Comparison of ENCODE assay signal across 1 mouse cellular context in the genomic region with DNA sequence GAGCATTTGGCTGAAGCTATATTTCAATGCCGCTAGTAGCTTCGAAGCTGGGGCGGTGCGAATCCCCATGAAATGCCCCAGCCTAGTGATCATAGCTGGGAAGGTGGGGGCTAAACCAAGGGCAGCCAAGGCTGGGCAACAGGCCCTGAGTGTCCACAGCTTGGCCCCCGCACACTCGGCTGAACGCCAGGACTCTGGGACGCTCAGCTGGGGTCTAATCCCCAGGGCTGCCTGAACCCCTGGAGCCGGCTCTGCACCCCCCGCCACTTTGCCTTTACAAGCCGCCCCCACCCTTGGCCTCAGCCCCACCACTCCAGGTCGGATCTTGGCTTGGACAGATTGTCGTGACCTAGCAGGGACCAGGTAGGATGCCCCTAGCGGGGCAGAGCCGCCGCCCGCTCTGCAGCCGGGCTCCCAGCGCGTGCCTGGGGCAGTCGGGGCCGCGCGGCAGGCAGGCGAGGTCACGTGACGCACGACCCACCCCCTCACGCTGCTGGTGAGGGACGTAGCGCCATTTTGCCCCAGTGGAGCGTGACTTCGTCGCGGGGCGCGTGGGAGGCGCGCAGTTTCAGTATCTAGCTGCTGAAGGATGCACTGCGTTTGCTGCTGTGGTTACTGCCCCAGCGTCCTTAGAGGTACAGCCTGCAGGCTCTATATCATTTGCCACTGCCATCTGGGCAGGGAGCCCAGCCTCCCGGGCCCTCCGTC.
TF ChIP-seq lines count a peak whose summit lies in the region.

No protein-coding gene starts in this region.

TF ChIP-seq in CH12.LX, 34 proteins besides CTCF, POLR2A, EP300 and RAD21 (continued from another document):
- TF ChIP-seq MAX (IDR thresholded peaks at IDR 0.05; ENCODE audit: low read length), result no peak
